Mouse (Mus musculus): ENCODE data around the gene Lactbl1. TPM values are rescaled to one million over a fixed set of nuclear protein-coding genes. Genes with fewer than 3 reads are reported as not detected.

Lactbl1 gene
- polyA plus RNA-seq, 1 experiment, result not detected

- WGBS, result 67% methylated on average over 5 of the region's 5 CpGs
- H3K36me3 ChIP-seq (ENCODE audit: control insufficient read depth, insufficient read depth, low read length), result no peaks in the 10 kb centered on the region
Measured at GRCm38 (mm10) chr4:136636511-136636910, 14.1 kb downstream of the Lactbl1 start.

GRCm38 (mm10) chr4:136636983-136637562 lies 14.7 kb downstream of the Lactbl1 start:
- Histone ChIP-seq H3K27me3 (replicated peaks; ENCODE audit: control insufficient read depth, insufficient read depth, low read length) (no peaks in the 10 kb centered on the region), H3K4me1 (ENCODE audit: control insufficient read depth, insufficient read depth, low read length) (no peaks in the 10 kb centered on the region), H3K27ac (ENCODE audit: insufficient read depth, low read depth, low read length) (no peak overlapping the region), H3K36me3 (ENCODE audit: control insufficient read depth, insufficient read depth, low read length) (no peaks in the 10 kb centered on the region), H3K4me3 (ENCODE audit: insufficient read depth, low read depth, low read length) (0 out of 2 replicates have a peak overlapping the region, but pooled peaks have one; percentile 6)
- 18% methylated on average over 37 of the region's 37 CpGs for WGBS
- no peak for TF ChIP-seq CTCF (conservative IDR thresholded peaks at IDR 0.05; ENCODE audit: insufficient read depth, insufficient read length, low read depth, low read length)
- TF ChIP-seq POLR2A (IDR thresholded peaks at IDR 0.05; ENCODE audit: low read depth, low read length), result no peak
- no peak for DNase-seq

More at GRCm38 (mm10) chr4:136636511-136636910, 14.1 kb downstream of the Lactbl1 start:
- H3K4me1 ChIP-seq (ENCODE audit: control insufficient read depth, insufficient read depth, low read length), result no peaks in the 10 kb centered on the region
- no peak overlapping the region for H3K4me3 ChIP-seq (ENCODE audit: insufficient read depth, low read depth, low read length)
- no peak overlapping the region for H3K27ac ChIP-seq (ENCODE audit: insufficient read depth, low read depth, low read length)
- DNase-seq, result no peak
- H3K27me3 ChIP-seq (replicated peaks; ENCODE audit: control insufficient read depth, insufficient read depth, low read length), result no peaks in the 10 kb centered on the region
- TF ChIP-seq CTCF (conservative IDR thresholded peaks at IDR 0.05; ENCODE audit: insufficient read depth, insufficient read length, low read depth, low read length), result no peak
- no peak for TF ChIP-seq POLR2A (IDR thresholded peaks at IDR 0.05; ENCODE audit: low read depth, low read length)

- H3K4me1 ChIP-seq (ENCODE audit: control insufficient read depth, insufficient read depth, low read length), result no peaks in the 10 kb centered on the region
- no peaks in the 10 kb centered on the region for H3K36me3 ChIP-seq (ENCODE audit: control insufficient read depth, insufficient read depth, low read length)
- H3K4me3 ChIP-seq (ENCODE audit: insufficient read depth, low read depth, low read length), result 0 out of 2 replicates have a peak overlapping the region, but pooled peaks have one; percentile 6
- WGBS, result 3% methylated on average over 75 of the region's 76 CpGs
- H3K27me3 ChIP-seq (replicated peaks; ENCODE audit: control insufficient read depth, insufficient read depth, low read length), result no peaks in the 10 kb centered on the region
- no peak for TF ChIP-seq POLR2A (IDR thresholded peaks at IDR 0.05; ENCODE audit: low read depth, low read length)
- no peak for TF ChIP-seq CTCF (conservative IDR thresholded peaks at IDR 0.05; ENCODE audit: insufficient read depth, insufficient read length, low read depth, low read length)
- no peak overlapping the region for H3K27ac ChIP-seq (ENCODE audit: insufficient read depth, low read depth, low read length)
- no peak for DNase-seq
Measured at GRCm38 (mm10) chr4:136637563-136638229, 15.3 kb downstream of the Lactbl1 start.

GRCm38 (mm10) chr4:136638230-136638750 lies 15.9 kb downstream of the Lactbl1 start:
- Histone ChIP-seq H3K36me3 (ENCODE audit: control insufficient read depth, insufficient read depth, low read length) (no peaks in the 10 kb centered on the region), H3K4me3 (ENCODE audit: insufficient read depth, low read depth, low read length) (no peak overlapping the region), H3K4me1 (ENCODE audit: control insufficient read depth, insufficient read depth, low read length) (no peaks in the 10 kb centered on the region), H3K27ac (ENCODE audit: insufficient read depth, low read depth, low read length) (no peak overlapping the region), H3K27me3 (replicated peaks; ENCODE audit: control insufficient read depth, insufficient read depth, low read length) (no peaks in the 10 kb centered on the region)
- no peak for DNase-seq
- 53% methylated on average over 7 of the region's 7 CpGs for WGBS
- TF ChIP-seq CTCF (conservative IDR thresholded peaks at IDR 0.05; ENCODE audit: insufficient read depth, insufficient read length, low read depth, low read length) (no peak), POLR2A (IDR thresholded peaks at IDR 0.05; ENCODE audit: low read depth, low read length) (no peak)

- no peak overlapping the region for H3K4me3 ChIP-seq (ENCODE audit: insufficient read depth, low read depth, low read length)
- H3K36me3 ChIP-seq (ENCODE audit: control insufficient read depth, insufficient read depth, low read length), result no peaks in the 10 kb centered on the region
- H3K27ac ChIP-seq (ENCODE audit: insufficient read depth, low read depth, low read length), result no peak overlapping the region
- no peak for DNase-seq
- WGBS, result 19% methylated on average over 10 of the region's 10 CpGs
- no peaks in the 10 kb centered on the region for H3K4me1 ChIP-seq (ENCODE audit: control insufficient read depth, insufficient read depth, low read length)
- no peak for TF ChIP-seq CTCF (conservative IDR thresholded peaks at IDR 0.05; ENCODE audit: insufficient read depth, insufficient read length, low read depth, low read length)
- no peak for TF ChIP-seq POLR2A (IDR thresholded peaks at IDR 0.05; ENCODE audit: low read depth, low read length)
- no peaks in the 10 kb centered on the region for H3K27me3 ChIP-seq (replicated peaks; ENCODE audit: control insufficient read depth, insufficient read depth, low read length)
Measured at GRCm38 (mm10) chr4:136638890-136639289, 16.5 kb downstream of the Lactbl1 start.

- Histone ChIP-seq H3K4me1 (ENCODE audit: control insufficient read depth, insufficient read depth, low read length) (no peaks in the 10 kb centered on the region), H3K27ac (ENCODE audit: insufficient read depth, low read depth, low read length) (no peak overlapping the region), H3K4me3 (ENCODE audit: insufficient read depth, low read depth, low read length) (no peak overlapping the region), H3K27me3 (replicated peaks; ENCODE audit: control insufficient read depth, insufficient read depth, low read length) (no peaks in the 10 kb centered on the region), H3K36me3 (ENCODE audit: control insufficient read depth, insufficient read depth, low read length) (no peaks in the 10 kb centered on the region)
- DNase-seq, result peak; percentile 72
- 7% methylated on average over 11 of the region's 11 CpGs for WGBS
- TF ChIP-seq CTCF (conservative IDR thresholded peaks at IDR 0.05; ENCODE audit: insufficient read depth, insufficient read length, low read depth, low read length), result peak; percentile 88
- TF ChIP-seq POLR2A (IDR thresholded peaks at IDR 0.05; ENCODE audit: low read depth, low read length), result no peak
Measured at GRCm38 (mm10) chr4:136648922-136649479, 26.6 kb downstream of the Lactbl1 start.
